Mouse (Mus musculus) regulatory T cell (primary cell): ENCODE results near the gene Hadh.

Experiments used
- in situ Hi-C: fragments of 300-600 bp; cut with MboI, MseI; formaldehyde crosslinking; loops from one replicate; pipeline ENCODE4 v1.15.1; 2025; ENCODE audit warnings: high pct_unique_total_duplicates

The Hadh gene

DNA sequence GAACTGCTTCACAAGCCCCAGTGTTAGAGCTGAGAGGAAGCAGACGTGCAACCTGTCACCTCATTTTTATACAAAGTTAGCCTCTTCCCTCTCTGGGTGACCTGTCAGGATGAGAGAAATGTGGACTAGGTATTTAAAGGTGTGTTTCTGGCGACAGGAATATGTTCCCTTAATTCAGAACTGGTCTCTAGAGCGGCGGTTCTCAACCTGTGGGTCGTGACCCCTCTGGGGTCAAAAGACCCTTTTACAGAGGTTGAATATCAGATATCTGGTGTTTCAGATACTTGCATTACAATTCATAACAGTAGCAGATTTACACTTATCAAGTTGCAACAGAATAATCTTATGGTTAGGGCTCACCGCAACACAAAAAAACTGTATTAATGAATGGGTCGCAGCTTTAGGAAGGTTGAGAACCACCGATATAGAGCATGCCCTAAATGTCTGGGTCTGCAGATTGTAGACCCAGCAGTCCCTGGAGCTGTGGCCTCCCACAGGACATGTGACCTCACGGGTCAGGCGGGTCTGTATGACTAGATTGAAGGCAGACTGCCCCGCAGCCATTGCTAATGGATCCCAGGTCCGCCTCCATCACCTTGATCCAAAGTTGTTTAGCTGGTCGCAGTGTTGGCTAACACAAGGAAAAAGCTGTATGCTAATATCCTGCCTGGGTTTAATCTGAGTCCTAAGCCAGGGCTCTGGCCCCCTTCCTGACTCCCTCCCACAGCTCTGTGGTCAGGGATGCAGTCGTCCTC is 53.1 kb downstream of the Hadh start:
- in situ Hi-C loops, result no loop called here

DNA sequence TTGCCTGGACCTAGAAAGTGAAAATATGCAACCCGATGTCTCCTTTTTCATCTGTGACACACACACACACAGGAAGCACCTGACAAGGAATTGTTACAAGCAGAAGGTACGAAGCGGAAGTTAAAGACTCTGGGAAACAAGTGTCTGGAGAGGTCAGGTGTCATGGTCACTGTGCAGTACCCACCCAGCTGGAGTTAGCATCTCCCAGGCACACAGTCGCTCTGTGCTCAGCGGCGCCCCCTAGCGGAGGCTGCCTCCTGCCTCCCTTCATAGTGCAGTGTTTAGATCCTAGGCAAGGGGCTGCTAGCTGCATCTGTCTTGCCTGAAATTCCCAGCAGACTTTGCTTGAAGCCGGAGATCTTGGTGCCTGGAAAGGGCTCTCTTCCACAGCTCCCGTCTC is 57.1 kb downstream of the Hadh start:
- in situ Hi-C loops, result no loop called here

DNA sequence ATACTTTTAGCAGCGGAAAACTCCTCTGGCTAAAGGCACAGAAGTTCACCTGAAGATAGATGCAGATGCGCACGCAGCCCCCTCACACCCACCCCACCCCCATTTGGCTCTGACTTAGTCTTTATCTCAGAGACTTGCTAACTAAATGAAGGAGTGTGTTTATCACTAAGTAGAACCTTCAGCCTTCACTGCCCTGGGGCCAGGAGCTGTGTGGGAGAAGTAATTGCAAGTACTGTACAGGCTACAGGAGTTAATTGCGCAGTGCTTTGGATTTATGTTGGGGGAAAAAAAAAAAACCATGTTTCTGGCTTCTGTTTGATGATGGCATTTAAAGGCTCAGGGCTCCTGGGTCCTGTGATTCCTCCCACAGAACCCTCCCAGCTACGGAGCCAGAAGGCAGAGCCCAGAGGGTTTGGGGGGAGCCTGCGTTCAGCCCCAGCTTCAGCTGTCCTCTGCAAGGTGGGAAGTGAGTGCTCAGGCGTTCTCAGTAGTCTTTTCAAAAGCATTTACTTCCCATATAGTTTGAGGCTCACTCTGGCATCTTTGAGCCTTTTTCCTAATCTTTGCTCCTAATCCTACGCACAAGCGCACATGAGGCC is 57.7 kb downstream of the Hadh start:
- in situ Hi-C loops, result no loop called here

DNA sequence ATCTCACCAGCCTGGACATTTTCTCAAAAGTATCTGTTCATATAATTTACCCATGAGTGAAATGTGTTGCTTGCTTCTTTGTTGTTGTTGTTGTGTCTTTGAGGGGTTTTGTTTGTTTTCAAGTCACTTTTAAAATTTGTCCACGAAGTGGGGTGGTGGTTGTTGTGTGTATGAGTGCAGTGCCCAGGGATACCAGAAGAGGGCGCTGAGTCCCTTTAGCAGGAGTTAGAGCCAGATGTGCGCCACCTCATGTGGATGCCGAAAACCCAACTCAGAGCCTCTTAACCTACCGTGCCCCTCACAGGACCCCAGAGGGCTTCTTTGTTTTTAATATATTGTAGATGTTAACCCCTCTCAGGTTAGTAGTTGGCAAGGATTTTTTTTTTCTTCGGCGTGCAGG is 59.7 kb downstream of the Hadh start:
- in situ Hi-C loops, result no loop called here

DNA sequence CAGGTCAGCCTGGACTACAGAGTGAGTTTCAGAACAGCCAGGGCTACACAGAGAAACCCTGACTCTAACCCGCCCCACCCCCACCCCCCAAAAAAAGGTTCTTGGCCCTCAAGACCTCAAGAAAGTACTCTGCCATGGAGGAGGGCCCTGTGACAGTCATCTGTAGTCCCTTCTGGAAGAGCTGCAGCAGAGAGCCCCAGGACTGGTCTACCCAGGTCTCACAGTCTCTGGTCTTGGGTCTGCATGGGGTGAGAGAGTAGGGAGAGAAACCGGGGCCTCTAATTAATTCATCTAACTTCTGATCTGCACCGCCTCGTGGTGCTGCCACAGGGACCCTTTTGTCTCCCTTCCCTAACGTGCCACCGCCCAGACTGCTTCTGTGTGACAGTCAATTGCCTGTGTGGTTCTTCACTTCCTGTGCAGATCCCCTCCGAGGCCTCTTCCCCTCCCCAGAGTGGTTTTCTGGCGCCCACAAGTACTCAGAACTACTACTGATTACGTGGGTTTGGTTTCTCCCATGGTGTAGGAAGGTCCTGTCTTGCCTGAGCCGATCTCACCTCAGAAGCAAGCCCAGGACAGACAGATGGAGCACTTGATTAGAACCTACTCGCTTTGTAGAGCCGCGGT is 63.5 kb downstream of the Hadh start:
- in situ Hi-C loops, result loop anchor here (5.0 kb wide), 1 partner anchor 96 kb away; the partner anchor contains the start of gene Lef1

DNA sequence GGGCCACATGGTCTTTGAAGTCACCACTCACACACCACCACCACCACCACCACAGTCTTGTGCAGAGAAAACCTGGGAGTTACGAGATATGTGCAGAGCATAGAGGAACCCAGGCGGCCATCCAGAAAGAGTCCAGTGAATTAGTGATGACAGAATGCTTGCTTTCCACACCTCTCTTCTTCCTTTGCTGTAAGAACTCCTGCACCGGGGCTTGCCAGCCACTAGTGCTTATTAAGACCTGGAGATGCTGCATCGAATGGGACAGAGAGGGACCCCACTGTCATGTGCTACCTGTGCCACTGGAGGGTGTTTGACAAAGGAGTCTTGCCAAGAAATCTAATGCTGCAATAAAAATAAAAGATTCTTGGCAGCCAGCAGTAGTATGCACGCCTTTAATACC is 64.1 kb downstream of the Hadh start:
- in situ Hi-C loops, result loop anchor here (5.0 kb wide), 1 partner anchor 96 kb away; the partner anchor contains the start of gene Lef1

DNA sequence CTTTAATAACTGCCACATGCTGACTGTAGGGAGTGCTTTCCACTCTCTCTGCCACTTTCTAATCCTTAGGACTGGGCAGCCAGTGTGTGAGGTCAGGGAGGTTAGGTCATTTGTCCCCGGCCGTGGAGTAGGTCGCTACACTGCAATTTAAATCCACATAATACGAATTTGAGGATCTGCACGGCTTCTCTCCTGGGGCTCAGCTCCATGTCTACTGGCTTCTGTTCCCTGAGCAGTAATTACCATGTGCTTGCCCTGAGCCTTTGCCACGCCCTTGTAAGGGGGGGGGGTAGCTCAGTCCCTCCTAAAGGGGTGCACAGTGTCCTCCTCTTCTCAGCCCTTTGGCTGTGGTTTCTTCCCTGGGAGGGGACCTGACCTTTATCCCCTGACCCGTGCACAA is 69.6 kb downstream of the Hadh start:
- in situ Hi-C loops, result no loop called here

DNA sequence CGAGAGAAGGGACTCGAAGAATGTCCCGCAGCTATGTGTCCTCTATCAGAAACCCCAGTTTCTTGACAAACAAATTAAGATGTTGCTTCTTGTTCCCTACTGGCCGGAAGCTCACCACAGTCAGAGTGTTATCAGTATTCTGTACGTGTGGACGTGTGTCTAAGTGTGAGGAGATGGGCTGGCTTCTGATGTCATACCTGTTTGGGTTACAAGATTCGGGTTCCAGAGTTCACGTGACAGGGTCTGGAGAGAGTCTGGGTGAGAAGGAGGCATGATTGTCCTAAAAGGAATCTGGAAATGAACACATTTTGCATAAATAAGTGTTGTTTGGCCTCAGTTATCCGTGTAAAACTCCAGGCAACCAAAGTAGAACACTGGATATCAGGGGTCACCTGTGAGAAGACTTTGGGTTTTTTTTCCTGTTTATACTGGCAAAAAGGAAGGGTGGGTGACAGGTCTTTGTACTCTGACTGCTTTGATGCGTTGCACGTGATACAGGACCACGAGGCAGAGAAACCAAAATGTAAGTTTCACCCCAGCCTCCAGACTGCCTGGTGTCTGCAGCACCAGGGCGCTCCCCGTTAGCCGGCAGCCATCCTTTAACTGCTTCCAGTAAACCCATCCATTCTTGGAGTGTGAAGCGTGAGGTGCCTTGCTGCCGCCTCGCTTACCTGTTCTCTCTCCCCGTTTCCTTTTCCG is 72.2 kb downstream of the Hadh start:
- in situ Hi-C loops, result loop anchor here (25.0 kb wide), 1 partner anchor 1137 kb away; the partner anchor contains the start of gene Sec24b

DNA sequence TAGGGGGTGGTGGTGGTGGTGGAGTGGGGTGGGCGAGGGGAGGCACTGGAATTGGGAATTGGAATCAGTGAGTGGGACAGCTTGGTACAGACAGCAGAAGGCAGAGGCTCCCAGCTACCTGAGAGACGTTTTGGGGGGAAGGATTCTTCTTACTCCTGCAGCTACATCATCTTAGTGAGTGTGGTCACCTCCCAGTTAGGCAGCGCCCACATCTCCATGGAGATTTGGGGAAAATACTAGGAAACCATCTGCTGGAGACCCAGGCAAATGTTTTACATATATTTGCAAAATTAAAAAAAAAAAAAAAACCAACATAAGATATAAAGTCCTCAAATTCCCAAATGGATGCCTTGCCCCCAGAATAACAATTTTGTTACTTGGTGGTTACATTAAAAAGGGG is 72.9 kb downstream of the Hadh start:
- in situ Hi-C loops, result loop anchor here (25.0 kb wide), 1 partner anchor 1137 kb away; the partner anchor contains the start of gene Sec24b

DNA sequence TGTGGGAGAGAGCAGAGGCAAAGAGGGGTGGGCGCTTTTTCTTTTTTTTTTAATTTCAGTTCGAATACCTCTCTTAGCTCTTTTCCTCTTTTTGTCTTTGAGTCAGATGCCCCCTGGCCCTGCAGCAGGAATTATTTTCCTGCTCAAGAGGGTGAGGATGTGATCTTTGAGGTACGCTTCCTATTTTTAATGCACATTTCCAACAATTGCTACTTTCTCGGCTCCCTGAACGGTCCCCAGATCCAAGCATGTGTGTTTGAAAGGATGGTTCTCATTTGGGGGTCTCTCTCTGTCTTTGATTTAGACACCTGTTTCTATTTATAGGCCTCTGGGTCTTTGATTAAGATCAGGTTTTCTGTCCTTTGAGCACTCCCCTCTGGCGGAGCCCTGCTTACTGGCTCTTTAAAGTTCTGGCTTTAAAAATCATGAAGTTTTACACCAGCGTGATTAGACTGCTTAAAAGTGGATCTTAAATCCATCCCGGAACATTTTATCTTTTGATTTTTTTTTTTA is 75.3 kb downstream of the Hadh start:
- in situ Hi-C loops, result loop anchor here (25.0 kb wide), 1 partner anchor 1134 kb away; the partner anchor contains the start of gene Sec24b

DNA sequence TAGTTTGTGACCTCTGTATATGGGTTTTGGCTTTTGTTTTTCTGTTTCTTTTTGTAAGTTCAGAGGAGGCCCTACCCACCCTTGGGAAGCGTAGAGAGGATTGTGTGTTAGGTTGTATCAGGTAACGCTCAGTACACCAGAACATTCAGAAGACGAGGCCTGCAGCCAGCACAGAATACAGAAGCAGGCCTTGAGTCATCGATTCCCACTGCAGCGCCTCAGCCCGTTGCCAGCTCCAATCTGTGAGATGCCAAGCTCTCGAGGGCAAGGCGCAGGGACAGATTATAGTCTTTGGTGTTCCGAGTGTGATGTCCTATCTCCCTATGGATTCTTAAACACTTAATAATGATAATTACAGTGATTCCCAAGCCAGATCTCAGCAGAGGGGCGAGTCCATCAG is 75.9 kb downstream of the Hadh start:
- in situ Hi-C loops, result loop anchor here (25.0 kb wide), 1 partner anchor 1134 kb away; the partner anchor contains the start of gene Sec24b

DNA sequence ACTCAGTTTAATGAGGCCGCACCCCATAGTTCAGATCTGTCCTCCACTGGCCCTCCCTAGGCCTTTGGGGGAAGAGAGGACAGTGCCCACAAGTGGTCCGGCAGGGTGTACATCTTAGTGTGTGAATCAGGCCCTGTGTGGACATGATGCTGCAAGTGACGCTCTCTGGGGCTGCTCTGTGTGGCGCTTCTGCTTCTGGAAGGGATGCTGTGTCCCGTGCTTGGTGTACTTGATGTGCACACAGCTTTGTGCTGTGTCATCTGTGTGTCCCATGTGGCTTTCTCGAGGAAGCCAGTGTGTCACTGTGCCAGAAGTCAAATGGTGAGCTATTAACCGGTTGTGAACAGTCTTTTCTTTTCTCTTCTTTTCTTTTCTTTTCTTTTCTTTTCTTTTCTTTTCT is 80.4 kb downstream of the Hadh start:
- in situ Hi-C loops, result loop anchor here (25.0 kb wide), 1 partner anchor 1129 kb away; the partner anchor contains the start of gene Sec24b

DNA sequence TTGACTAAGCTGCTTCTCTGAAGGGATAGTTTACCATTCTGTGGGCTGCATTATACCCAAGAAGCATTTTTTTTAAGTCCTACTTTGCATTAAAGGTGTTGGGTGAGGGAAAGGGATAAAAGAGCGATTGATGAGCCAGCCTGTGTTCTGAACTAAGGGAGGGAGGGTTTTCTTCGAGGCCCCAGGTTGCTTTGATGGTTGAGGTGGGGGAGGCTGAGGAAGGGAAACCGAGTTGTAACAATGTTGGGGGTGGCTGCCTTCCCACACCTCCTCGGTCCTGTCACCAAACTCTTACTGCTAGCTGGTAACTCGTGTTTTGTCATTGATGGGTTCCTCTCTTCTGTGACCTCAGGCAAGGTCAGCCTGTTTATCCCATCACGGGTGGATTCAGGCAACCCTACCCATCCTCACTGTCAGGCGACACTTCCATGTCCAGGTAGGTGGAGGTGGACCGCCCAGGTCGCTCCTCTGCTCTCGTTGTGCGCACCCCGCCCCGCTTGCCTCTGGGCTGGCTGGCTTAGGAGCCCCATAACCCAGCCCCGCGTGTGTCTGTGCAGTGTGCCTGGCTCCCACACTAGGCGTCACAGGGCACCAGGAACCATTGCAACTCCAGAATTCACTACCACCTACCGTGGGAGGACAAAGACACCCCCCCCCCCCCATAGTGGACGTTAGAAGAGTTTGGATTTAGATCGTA is 81.1 kb downstream of the Hadh start:
- in situ Hi-C loops, result loop anchor here (25.0 kb wide), 1 partner anchor 1129 kb away; the partner anchor contains the start of gene Sec24b

DNA sequence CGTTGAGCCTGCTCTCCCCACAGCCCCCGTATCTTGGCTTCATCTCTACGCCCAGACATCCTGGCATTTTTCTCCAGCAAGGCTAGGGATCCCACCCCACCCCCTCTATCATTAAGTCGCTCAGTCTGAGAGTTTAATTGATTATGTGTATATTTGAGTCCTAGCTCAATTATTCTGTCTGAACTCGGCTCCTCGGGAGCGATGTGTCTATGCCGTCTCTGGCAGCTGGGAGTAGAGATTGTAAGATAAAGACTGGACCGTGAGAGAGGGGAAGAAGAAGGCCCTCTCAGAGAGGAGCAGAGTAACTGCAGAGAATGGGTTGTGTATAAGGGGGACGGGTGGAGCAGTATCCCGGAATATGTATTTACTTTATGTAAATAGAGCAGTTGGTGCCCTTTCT is 81.7 kb downstream of the Hadh start:
- in situ Hi-C loops, result loop anchor here (25.0 kb wide), 1 partner anchor 1128 kb away; the partner anchor contains the start of gene Sec24b

DNA sequence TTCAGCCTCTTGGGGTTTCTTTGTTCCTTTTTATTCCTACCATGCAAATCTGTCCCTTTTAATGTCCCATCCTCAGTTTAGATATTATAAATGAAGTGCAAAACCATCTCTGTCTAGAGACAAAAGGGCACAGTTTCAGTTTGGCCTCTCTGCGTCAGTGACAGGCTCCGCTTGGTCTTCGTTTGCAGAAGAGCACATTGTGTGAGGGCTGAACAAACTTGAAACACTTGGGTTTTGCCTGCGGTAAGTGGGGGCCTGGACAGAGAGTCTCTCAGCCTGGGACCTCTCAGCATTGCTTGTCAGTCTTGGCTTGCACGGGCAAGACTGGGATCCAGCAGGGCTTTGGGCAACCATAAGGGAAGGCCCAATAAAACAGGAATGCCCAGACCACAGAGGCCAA is 85.7 kb downstream of the Hadh start:
- in situ Hi-C loops, result loop anchor here (25.0 kb wide), 1 partner anchor 1124 kb away; the partner anchor contains the start of gene Sec24b
